9 mouse cellular contexts compared by ENCODE assay signal in genomic region chr3:41605601-41606329, GRCm38 (mm10). TPM values are rescaled to one million over a fixed set of nuclear protein-coding genes. Genes with fewer than 3 reads are reported as not detected.
DNase-seq lines count a peak whose midpoint lies in the region; ATAC-seq and TF ChIP-seq lines count a peak whose summit lies in the region.
"Had no signal": no experiment of that assay in that cellular context is flagged by ENCODE, and none has a peak within 500 bp of the region (broad histone marks: within the 10 kb centered on the region; RNA-seq: fewer than 3 reads in every experiment).

No protein-coding gene starts in this region.

- peaks cover 43% of the 10 kb centered on the region for H3K4me1 ChIP-seq in heart, embryonic 13.5 days
- H3K4me1 ChIP-seq in embryonic fibroblast, embryonic 13.5 days (ENCODE audit: control insufficient read depth, insufficient read depth, low read length) = peaks cover 15% of the 10 kb centered on the region
- peaks cover 35% of the 10 kb centered on the region for H3K4me1 ChIP-seq in midbrain, embryonic 13.5 days (replicated peaks)

- no peaks in the 10 kb centered on the region for H3K27me3 ChIP-seq in heart, embryonic 13.5 days (replicated peaks)
- no peaks in the 10 kb centered on the region for H3K27me3 ChIP-seq in C2C12 (ENCODE audit: control insufficient read depth, insufficient read depth, insufficient read length)
- no peaks in the 10 kb centered on the region for H3K27me3 ChIP-seq in midbrain, embryonic 13.5 days

- peaks cover 58% of the 10 kb centered on the region for H3K36me3 ChIP-seq in heart, embryonic 13.5 days
- H3K36me3 ChIP-seq in C2C12 (ENCODE audit: control insufficient read depth, insufficient read depth) = peaks cover 72% of the 10 kb centered on the region
- H3K36me3 ChIP-seq in midbrain, embryonic 13.5 days = peaks cover 31% of the 10 kb centered on the region

- intact Hi-C loops in left cerebral cortex, postnatal 14 days (cut with DNase I) = no loop called here

- no peak; the same call in 1 of the 2 replicates for ATAC-seq in heart, embryonic 13.5 days (ENCODE audit: extremely low read depth, insufficient number of reproducible peaks, low FRiP score, low TSS enrichment)
- peak; percentile 48 for ATAC-seq in midbrain, embryonic 13.5 days

- no peak overlapping the region for H3K4me2 ChIP-seq in heart, embryonic 13.5 days
- H3K4me2 ChIP-seq in midbrain, embryonic 13.5 days (replicated peaks) = no peak overlapping the region

- H3K79me2 ChIP-seq in C2C12 (ENCODE audit: control insufficient read depth, insufficient read depth) = peaks cover 21% of the 10 kb centered on the region

- no peak for DNase-seq in heart, adult 9 months (ENCODE audit: low spot score in 2 of 2)
- DNase-seq in layer of hippocampus, adult 2 months (ENCODE audit: low spot score in 2 of 2) = no peak
- DNase-seq in spleen, adult 18-20 months = no peak
- DNase-seq in left cerebral cortex, postnatal 14 days (ENCODE audit: low spot score in 2 of 2) = no peak

- 66% methylated on average over 13 of the region's 13 CpGs for WGBS in heart, embryonic 13.5 days
- 83% methylated on average over 13 of the region's 13 CpGs for WGBS in midbrain, embryonic 13.5 days

- H3K4me3 ChIP-seq in heart, embryonic 13.5 days = no peak overlapping the region
- no peak overlapping the region for H3K4me3 ChIP-seq in C2C12 (ENCODE audit: insufficient read depth, poor library complexity, severe bottlenecking)
- H3K4me3 ChIP-seq in embryonic fibroblast, embryonic 13.5 days (ENCODE audit: insufficient read depth, low read length) = no peak overlapping the region
- H3K4me3 ChIP-seq in midbrain, embryonic 13.5 days (replicated peaks) = no peak overlapping the region
- H3K4me3 ChIP-seq in layer of hippocampus, adult 2 months = no peak overlapping the region

- TF ChIP-seq CTCF in C2C12 (IDR thresholded peaks at IDR 0.05; ENCODE audit: control insufficient read depth, insufficient read depth, insufficient read length) = no peak
- no peak for TF ChIP-seq CTCF in embryonic fibroblast, embryonic 13.5 days (IDR thresholded peaks at IDR 0.05; ENCODE audit: borderline replicate concordance, insufficient read depth, low read length)
- TF ChIP-seq CTCF in layer of hippocampus, adult 2 months (conservative IDR thresholded peaks at IDR 0.05) = no peak

- H3K27ac ChIP-seq in heart, embryonic 13.5 days (replicated peaks) = 0 out of 2 replicates have a peak overlapping the region, but pooled peaks have one; percentile 12
- peak overlapping the region; percentile 11; the same call in 1 of the 2 replicates for H3K27ac ChIP-seq in embryonic fibroblast, embryonic 13.5 days (ENCODE audit: insufficient read depth, low read length)
- no peak overlapping the region; the same call in 1 of the 2 replicates for H3K27ac ChIP-seq in midbrain, embryonic 13.5 days
- no peak overlapping the region for H3K27ac ChIP-seq in layer of hippocampus, adult 2 months
- H3K27ac ChIP-seq: liver, embryonic 14.5 days had no signal

- peaks cover 10% of the 10 kb centered on the region for H3K79me3 ChIP-seq in C2C12 (ENCODE audit: low read depth)

- TF ChIP-seq POLR2A in embryonic fibroblast, embryonic 13.5 days (IDR thresholded peaks at IDR 0.05; ENCODE audit: low read depth, low read length) = no peak

- no peak overlapping the region for H3ac ChIP-seq in C2C12 (ENCODE audit: control insufficient read depth, insufficient read length, low read depth)

- no peak overlapping the region for H3K9ac ChIP-seq in heart, embryonic 13.5 days
- no peak overlapping the region for H3K9ac ChIP-seq in midbrain, embryonic 13.5 days (replicated peaks)
- H3K9ac ChIP-seq: liver, embryonic 14.5 days had no signal

- H3K9me3 ChIP-seq in heart, embryonic 13.5 days = no peaks in the 10 kb centered on the region
- H3K9me3 ChIP-seq in midbrain, embryonic 13.5 days = no peaks in the 10 kb centered on the region

TF ChIP-seq in C2C12, 6 proteins besides CTCF, POLR2A, EP300 and RAD21:
- TF ChIP-seq MYOD1 (IDR thresholded peaks at IDR 0.05; ENCODE audit: control insufficient read depth, insufficient read length, low read depth) (peak; percentile 52), USF1 (IDR thresholded peaks at IDR 0.05; ENCODE audit: low read depth) (no peak)

RNA-seq across cellular contexts. Expression of gene Jade1, which starts 50.2 kb away (rescaled TPM):
- 12.4 and 13.5 TPM in 2 replicates for polyA plus RNA-seq in heart, embryonic 13.5 days (2015; fragmentation: Nextera tagmentation; extraction: Ambion mirVana)
- polyA plus RNA-seq in C2C12 (2012; fragmentation: generic; extraction: Trizol) = 25.1 TPM
- 37.0 and 56.8 TPM in 2 replicates for polyA plus RNA-seq in embryonic fibroblast, embryonic 13.5 days (2011; ENCODE audit: insufficient read length, low read depth, missing spikeins)
- 10.5 and 13.2 TPM in 2 replicates for polyA plus RNA-seq in midbrain, embryonic 13.5 days (2015; fragmentation: Nextera tagmentation; extraction: Ambion mirVana)
- total RNA-seq in layer of hippocampus, adult 2 months (2021) = 10 to 100 TPM; 34.4 to 35.9 TPM
- total RNA-seq in left cerebral cortex, postnatal 14 days (2021) = 10 to 100 TPM; 28.6 to 30.1 TPM

Comparison
In these comparisons a context has a peak if more than half of its experiments do, and no peak if none do; other contexts are left out.
1. H3K27ac ChIP-seq: peak in heart, embryonic 13.5 days (single experiment) and embryonic fibroblast, embryonic 13.5 days (single experiment); none in midbrain, embryonic 13.5 days (single experiment) and layer of hippocampus, adult 2 months (single experiment).